Mouse (Mus musculus) neural tube, postnatal 0 days (tissue): Measurements from ENCODE around the gene Avl9. TPM values are rescaled to one million over a fixed set of nuclear protein-coding genes. Genes with fewer than 3 reads are reported as not detected.

Experiments used
- polyA plus RNA-seq: library from polyadenylated mRNA; unstranded; fragments of >200 nt; fragmentation: Nextera tagmentation; extraction: Ambion mirVana; gene quantifications from 2 replicates; pipeline ENCODE4 v1.2.1, GENCODE M21; 2015

Gene Avl9
- 15.6 and 16.6 TPM in 2 replicates for polyA plus RNA-seq

GRCm38 (mm10) chr6:56714574-56715269 lies at the start of gene Avl9:
Gene Avl9, plus strand, starts transcription at chr6:56714899.

GRCm38 (mm10) chr6:56703931-56704900 lies 10.5 kb upstream of the Avl9 start, which contains the start of gene Lsm5:
Gene Lsm5, minus strand, starts transcription at chr6:56704710.

DNA sequence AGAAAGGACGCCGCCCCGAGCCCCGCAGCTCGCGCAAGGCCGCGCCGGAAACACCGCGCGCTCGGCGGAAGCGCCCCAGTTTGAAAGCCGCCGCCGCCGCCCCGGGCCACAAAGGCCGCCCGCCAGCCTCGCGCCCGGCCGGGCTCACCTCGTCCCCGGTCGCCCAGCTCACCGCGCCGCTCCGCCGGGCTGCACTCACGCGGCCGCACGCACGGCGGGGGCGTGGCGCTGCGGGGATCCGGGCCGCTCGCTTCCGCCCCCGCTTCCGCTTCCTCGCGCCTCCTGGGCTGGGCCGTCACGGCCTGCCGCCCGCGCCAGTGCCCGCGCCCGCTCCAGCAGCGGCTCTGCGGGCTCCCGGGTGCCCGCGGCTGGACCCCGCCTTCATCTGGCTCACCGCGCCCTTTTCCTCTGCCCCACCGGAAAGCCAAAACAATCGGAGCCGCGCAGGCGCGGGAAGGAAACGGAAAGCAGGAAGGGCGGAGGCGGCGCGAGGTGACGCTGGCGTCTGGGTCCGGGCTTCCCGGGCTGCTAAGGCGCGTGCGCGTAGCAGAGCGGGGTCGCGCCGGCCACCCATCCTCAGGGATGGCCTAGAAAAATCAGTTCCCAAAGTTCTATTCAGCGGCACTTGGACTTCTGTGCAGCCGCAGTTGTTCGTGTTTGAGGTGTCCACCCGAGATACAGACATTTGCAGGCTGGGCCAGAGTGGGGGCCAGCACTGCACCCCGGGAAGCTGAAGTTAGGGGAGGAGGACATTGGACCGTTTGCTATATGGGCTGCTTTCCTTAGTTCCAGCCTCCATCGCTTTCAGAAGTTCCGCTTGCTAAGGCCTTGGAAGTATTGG lies 82.8 kb downstream of the Avl9 start, which contains the start of gene Kbtbd2:
Gene Kbtbd2 (minus strand): TSS at position 503 of the 841 bp plus-strand sequence.

Other genes with a start within 250 kb of the Avl9 start
- gene Pde1c, start 145.8 kb upstream of the Avl9 start, polyA plus RNA-seq, result 5.3 and 6.1 TPM in 2 replicates
- gene Lsm5, start 10.2 kb upstream of the Avl9 start, polyA plus RNA-seq, result 84.9 and 106 TPM in 2 replicates
- gene Kbtbd2, start 82.9 kb downstream of the Avl9 start, polyA plus RNA-seq, result 18.2 and 20.2 TPM in 2 replicates
- 44.7 and 46.4 TPM in 2 replicates for gene Fkbp9, start 117.2 kb downstream of the Avl9 start, polyA plus RNA-seq
- gene Nt5c3, start 209.0 kb downstream of the Avl9 start, polyA plus RNA-seq, result 136 and 147 TPM in 2 replicates
- gene Vmn1r4, start 209.1 kb downstream of the Avl9 start, polyA plus RNA-seq, result 0.43 and 0.45 TPM in 2 replicates